Comparison of ENCODE assay signal across 19 mouse cellular contexts in the genomic region with DNA sequence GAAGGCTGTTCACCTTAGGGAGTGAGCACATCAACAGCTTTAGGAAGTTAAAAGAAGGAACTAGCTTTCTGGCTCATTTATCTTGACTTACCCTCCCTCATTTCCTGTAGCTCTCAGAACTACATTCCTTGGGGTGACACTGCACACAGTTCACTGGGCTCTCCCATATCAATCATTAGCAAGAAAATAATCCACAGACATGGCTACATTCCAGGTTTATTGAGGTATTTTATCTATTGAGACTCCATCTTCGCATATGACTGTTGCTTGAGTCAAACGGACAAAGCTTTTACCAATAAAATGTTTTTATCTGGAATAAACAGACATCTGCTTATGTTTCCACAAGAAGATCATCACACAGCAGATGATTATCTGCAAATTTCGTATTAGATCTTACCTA.
"Had no signal": no experiment of that assay in that cellular context is flagged by ENCODE, and none has a peak within 500 bp of the region (broad histone marks: within the 10 kb centered on the region; RNA-seq: fewer than 3 reads in every experiment).

No protein-coding gene starts in this region.

- H3K4me3 ChIP-seq: megakaryocyte, embryonic 14.5 days; midbrain, embryonic 13.5 days; midbrain, embryonic 15.5 days; myocyte; neural tube, embryonic 13.5 days; neural tube, embryonic 15.5 days had no signal

- DNase-seq: liver, postnatal 0 days; lung, adult 2 months; lung, postnatal 10 days; retina, postnatal 1 day; right cerebral cortex, adult 18-20 months; right cerebral cortex, postnatal 25 days; right cerebral cortex, postnatal 4 days; spleen, adult 18-20 months; thymus, adult 18-20 months; thymus, postnatal 14 days; thymus, postnatal 36 days had no signal

- H3K9me3 ChIP-seq: megakaryocyte, embryonic 14.5 days; midbrain, embryonic 13.5 days; midbrain, embryonic 15.5 days; neural tube, embryonic 13.5 days; neural tube, embryonic 15.5 days had no signal

- H3K36me3 ChIP-seq: midbrain, embryonic 13.5 days; midbrain, embryonic 15.5 days; neural tube, embryonic 13.5 days; neural tube, embryonic 15.5 days had no signal

- ATAC-seq: liver, postnatal 0 days; midbrain, embryonic 13.5 days; midbrain, embryonic 15.5 days had no signal

- H3K27me3 ChIP-seq: megakaryocyte, embryonic 14.5 days; midbrain, embryonic 13.5 days; midbrain, embryonic 15.5 days; neural tube, embryonic 13.5 days; neural tube, embryonic 15.5 days had no signal

- H3K4me2 ChIP-seq: midbrain, embryonic 11.5 days; midbrain, embryonic 13.5 days; midbrain, embryonic 15.5 days; neural tube, embryonic 13.5 days; neural tube, embryonic 15.5 days had no signal

- H3K27ac ChIP-seq: macrophage; midbrain, embryonic 13.5 days; midbrain, embryonic 15.5 days; neural tube, embryonic 13.5 days; neural tube, embryonic 15.5 days had no signal

- H3K4me1 ChIP-seq: midbrain, embryonic 13.5 days; midbrain, embryonic 15.5 days; neural tube, embryonic 13.5 days; neural tube, embryonic 15.5 days had no signal

- H3K9ac ChIP-seq: liver, postnatal 0 days; midbrain, embryonic 13.5 days; midbrain, embryonic 15.5 days; neural tube, embryonic 13.5 days; neural tube, embryonic 15.5 days had no signal
